Mouse (Mus musculus) lung, postnatal 0 days (tissue): ENCODE measurements around the gene Rxra. TPM values are rescaled to one million over a fixed set of nuclear protein-coding genes. Genes with fewer than 3 reads are reported as not detected.
A peak's percentile ranks its signal among the peaks of the same experiment; 100 is the strongest.

Source experiments
- ATAC-seq: fragments of 200-750 bp; cut with Nextera tagmentation; 2 replicates; pipeline ENCODE4 v1.8.0; 2017; ENCODE audit warnings: moderate library complexity
- DNase-seq: peaks from one replicate; pipeline ENCODE4 v3.0.0-alpha.2; 2016; ENCODE audit warnings: low spot score
- H3K27ac ChIP-seq: fragments of 300-500 bp; sonication (generic); 2 replicates; pipeline ENCODE4 v1.5.1; 2014; ENCODE audit warnings: antibody characterized with exemption, mild to moderate bottlenecking, low read length, mixed read lengths
- H3K27me3 ChIP-seq: fragments of 300-500 bp; sonication (generic); replicated peaks from 2 replicates; pipeline ENCODE4 v1.6.1; 2014; ENCODE audit warnings: low read length, mixed read lengths; ENCODE audit not compliant: insufficient read depth
- H3K36me3 ChIP-seq: fragments of 300-500 bp; sonication (generic); 2 replicates; pipeline ENCODE4 v1.6.1; 2014; ENCODE audit warnings: low read length, mixed read lengths; ENCODE audit not compliant: insufficient read depth
- H3K4me1 ChIP-seq: fragments of 300-500 bp; sonication (generic); 2 replicates; pipeline ENCODE4 v1.6.1; 2014; ENCODE audit warnings: antibody characterized with exemption, low read depth, low read length, mixed read lengths; ENCODE audit not compliant: insufficient read depth
- H3K4me2 ChIP-seq: fragments of 300-500 bp; sonication (generic); replicated peaks from 2 replicates; pipeline ENCODE4 v1.6.1; 2014; ENCODE audit warnings: low read depth, mild to moderate bottlenecking, low read length, moderate library complexity, mixed read lengths
- H3K4me3 ChIP-seq: fragments of 300-500 bp; sonication (generic); 2 replicates; pipeline ENCODE4 v1.5.1; 2014; ENCODE audit warnings: low read depth, low read length
- H3K9ac ChIP-seq: fragments of 300-500 bp; sonication (generic); replicated peaks from 2 replicates; pipeline ENCODE4 v1.6.1; 2014; ENCODE audit warnings: low read depth, mild to moderate bottlenecking
- H3K9me3 ChIP-seq: fragments of 300-500 bp; sonication (generic); 2 replicates; pipeline ENCODE4 v1.6.1; 2016; ENCODE audit warnings: low read length, mixed read lengths
- CTCF ChIP-seq: IDR thresholded peaks from 2 replicates; pipeline ENCODE4 v1.5.1; 2016; ENCODE audit warnings: antibody characterized with exemption, mild to moderate bottlenecking
- EP300 ChIP-seq: IDR thresholded peaks from 2 replicates; pipeline ENCODE4 v1.6.1; 2016; ENCODE audit warnings: antibody characterized with exemption, mild to moderate bottlenecking, control low read depth
- WGBS: fragments of 180-500 bp; shearing (Covaris S2); extraction: QIAGEN DNeasy Blood & Tissue Kit; methylation state at CpG from one replicate; pipeline ENCODE4 v1.1.7; 2014; 5-methylcytosine and 5-hydroxymethylcytosine counted together
- polyA plus RNA-seq: library from polyadenylated mRNA; unstranded; fragments of >200 nt; fragmentation: Nextera tagmentation; extraction: Ambion mirVana; gene quantifications from 2 replicates; pipeline ENCODE4 v1.2.1, GENCODE M21; 2015

Rxra gene
- polyA plus RNA-seq, 1 experiment from 2014 or later: 9.6 TPM

DNA sequence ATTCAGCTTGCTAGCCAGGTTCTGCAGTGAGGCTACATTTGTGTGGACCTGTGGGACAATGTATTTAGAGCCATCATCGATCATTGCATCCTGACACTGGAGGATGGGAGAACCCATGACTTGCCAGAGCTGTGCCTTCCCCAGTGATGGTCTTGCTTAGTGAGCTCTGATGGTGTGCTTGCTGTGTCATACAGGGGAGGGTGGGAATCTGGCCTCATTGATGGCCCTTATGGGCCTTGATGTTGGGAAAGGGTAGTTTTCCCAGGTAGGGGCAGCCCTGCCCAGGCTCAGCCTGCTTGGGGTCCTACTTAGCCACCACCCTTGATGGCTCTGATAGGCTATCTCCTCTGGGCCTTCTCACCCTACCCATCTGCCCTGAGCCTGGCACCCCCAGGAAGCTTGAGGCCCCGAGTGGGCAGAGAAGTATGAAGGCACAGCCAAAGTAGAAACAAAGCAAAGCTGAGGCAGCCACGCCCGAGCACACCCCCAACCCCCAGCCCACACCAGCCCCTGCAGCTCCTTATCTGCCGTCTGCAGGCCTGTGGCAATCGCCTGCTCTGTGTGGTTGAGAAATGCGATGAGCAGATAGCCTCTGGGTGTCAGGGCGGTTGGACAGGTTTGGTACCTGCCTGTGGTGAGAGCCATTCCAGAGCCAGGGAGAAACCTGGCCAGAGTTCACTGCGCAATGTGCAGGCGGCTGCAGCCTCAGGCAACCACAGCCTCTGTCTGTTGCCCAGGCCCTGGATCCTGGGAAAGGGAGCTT is 26.8 kb downstream of the Rxra start:
- 46% methylated on average over 10 of the region's 10 CpGs for WGBS
- Histone ChIP-seq H3K36me3 (no peaks in the 10 kb centered on the region), H3K4me1 (peaks cover 35% of the 10 kb centered on the region), H3K9ac (no peak overlapping the region), H3K27me3 (no peaks in the 10 kb centered on the region), H3K27ac (no peak overlapping the region), H3K9me3 (no peaks in the 10 kb centered on the region), H3K4me2 (no peak overlapping the region), H3K4me3 (no peak overlapping the region)
- TF ChIP-seq CTCF (no peak), EP300 (no peak)
- DNase-seq (peak; percentile 25), ATAC-seq (peak; percentile 12)

DNA sequence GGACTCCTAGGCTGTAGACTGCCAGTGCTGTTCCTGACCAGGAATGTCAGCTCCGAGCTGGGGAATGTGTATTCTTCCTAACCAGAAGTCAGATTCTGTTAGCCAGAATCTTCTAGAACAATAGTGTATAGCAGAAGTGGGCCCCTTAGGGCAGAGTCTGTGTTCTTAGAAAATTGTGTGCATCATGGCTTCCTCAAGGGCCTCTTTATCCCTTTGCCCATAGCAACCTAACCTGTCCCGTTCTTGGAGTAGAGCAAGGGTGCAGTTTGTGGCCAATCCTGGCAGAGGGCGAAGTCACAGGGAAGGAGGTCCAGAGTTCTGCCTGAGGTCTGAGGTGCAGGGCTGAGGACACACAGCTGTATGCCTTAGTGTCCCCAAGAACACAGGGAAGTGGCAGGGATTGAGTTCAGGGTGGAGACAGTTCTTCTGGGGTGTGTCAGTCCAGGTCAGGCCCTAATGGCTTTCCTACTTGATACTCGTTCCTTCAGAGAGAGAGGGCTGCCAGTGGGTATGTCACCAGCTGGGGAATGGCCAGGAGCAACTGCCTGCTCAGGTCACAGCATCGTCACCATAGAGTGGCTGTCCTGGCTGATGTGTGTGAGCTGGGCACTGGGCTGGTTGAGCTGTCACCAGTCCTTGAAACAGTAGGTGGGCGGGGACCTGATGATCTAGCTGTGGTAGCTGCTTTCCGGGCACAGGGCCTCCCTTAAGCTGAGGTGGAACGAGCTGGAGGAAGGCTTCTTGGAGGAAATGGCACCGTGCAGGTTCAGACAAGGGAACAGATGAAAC is 27.8 kb downstream of the Rxra start:
- DNase-seq: peak; percentile 56
- Histone ChIP-seq H3K27ac (no peak overlapping the region), H3K36me3 (no peaks in the 10 kb centered on the region), H3K9me3 (no peaks in the 10 kb centered on the region), H3K9ac (no peak overlapping the region), H3K4me1 (peaks cover 35% of the 10 kb centered on the region), H3K4me3 (no peak overlapping the region), H3K27me3 (no peaks in the 10 kb centered on the region), H3K4me2 (no peak overlapping the region)
- 40% methylated on average over 9 of the region's 9 CpGs for WGBS
- ATAC-seq: peak; percentile 16
- no peak for TF ChIP-seq EP300
- peak; percentile 48 for TF ChIP-seq CTCF

DNA sequence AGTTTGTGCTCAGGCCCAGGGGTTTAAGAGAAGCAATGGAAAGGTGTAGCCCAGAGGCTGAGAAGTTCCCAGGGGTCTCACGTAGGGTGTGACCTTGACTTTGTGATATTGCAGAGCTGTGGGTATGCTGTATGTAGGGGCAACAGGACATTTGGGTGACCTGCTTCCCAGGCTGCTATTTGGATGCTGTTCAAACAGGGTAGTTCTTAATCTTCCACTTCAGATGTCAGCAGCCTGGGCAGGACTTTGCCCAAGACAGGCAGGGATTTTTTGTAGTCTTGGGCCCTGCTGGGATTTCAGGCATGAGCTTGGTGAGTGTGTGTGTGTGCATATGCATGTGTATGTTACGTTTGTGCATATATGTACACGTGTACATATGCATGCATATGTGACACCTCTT is 28.4 kb downstream of the Rxra start:
- H3K27ac ChIP-seq: no peak overlapping the region
- ATAC-seq (no peak), DNase-seq (no peak)
- TF ChIP-seq CTCF: no peak
- no peaks in the 10 kb centered on the region for H3K36me3 ChIP-seq
- no peaks in the 10 kb centered on the region for H3K27me3 ChIP-seq
- H3K4me2 ChIP-seq: no peak overlapping the region
- no peak overlapping the region for H3K9ac ChIP-seq
- no peak overlapping the region for H3K4me3 ChIP-seq
- WGBS: 81% methylated on average over 3 of the region's 3 CpGs
- no peaks in the 10 kb centered on the region for H3K9me3 ChIP-seq
- peaks cover 35% of the 10 kb centered on the region for H3K4me1 ChIP-seq

DNA sequence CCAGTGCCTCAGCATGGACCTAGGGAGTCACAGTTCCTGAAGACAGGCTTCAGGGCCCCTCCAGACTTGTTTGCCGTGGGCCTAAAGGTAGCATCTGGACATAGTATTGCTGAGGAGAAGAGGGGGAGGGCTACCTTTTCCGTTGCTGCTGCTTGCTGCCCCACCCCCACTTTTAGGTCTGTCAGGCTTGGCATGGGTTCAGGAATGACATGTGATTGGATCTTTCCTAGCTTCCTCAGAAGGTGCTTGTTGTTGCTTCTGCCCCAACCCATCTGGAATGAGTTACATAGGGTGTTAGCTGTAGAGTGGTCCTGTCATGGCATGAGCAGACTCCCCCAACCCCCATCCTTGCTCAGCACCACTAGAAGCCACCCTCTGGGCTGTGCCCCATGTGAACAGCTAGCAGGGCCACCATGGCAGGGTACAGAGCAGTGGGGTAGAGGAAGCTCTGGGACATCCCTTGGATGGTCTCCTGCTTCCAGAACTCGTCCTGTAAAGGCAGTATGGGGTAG is 34.7 kb downstream of the Rxra start:
- TF ChIP-seq EP300 (no peak), CTCF (no peak)
- Histone ChIP-seq H3K9me3 (no peaks in the 10 kb centered on the region), H3K27me3 (no peaks in the 10 kb centered on the region), H3K4me3 (no peak overlapping the region), H3K4me2 (no peak overlapping the region), H3K36me3 (no peaks in the 10 kb centered on the region), H3K9ac (no peak overlapping the region), H3K27ac (no peak overlapping the region), H3K4me1 (peaks cover 28% of the 10 kb centered on the region)
- WGBS: 32% methylated on average over 3 of the region's 3 CpGs
- no peak for DNase-seq
- ATAC-seq: no peak

DNA sequence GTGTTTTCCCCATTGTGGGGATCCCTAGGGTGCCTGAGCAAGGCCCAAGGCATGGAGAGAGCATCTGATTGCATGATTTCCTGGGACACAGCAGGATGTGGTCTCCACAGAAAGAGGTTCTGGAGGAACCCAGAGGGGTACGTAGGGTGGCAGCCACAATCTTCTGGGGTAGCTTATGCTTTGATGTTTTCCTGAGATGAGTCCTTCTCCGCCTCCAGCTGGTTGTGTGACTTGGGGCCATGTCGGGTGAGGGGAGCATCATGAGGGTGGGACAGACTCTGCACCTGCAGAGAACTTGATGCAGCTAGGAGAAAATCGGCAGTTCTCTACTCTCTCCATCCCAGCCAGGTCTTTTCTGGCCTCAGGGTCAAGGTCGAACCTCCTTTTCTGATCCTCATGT is 36.4 kb downstream of the Rxra start:
- peaks cover 28% of the 10 kb centered on the region for H3K4me1 ChIP-seq
- no peaks in the 10 kb centered on the region for H3K9me3 ChIP-seq
- WGBS: 90% methylated on average over 5 of the region's 5 CpGs
- ATAC-seq: no peak
- H3K36me3 ChIP-seq: no peaks in the 10 kb centered on the region
- no peak overlapping the region for H3K27ac ChIP-seq
- DNase-seq: no peak
- H3K4me3 ChIP-seq: no peak overlapping the region
- TF ChIP-seq CTCF (no peak), EP300 (no peak)
- no peak overlapping the region for H3K9ac ChIP-seq
- no peaks in the 10 kb centered on the region for H3K27me3 ChIP-seq
- H3K4me2 ChIP-seq: no peak overlapping the region

- Histone ChIP-seq H3K4me2 (no peak overlapping the region), H3K27me3 (no peaks in the 10 kb centered on the region), H3K9ac (no peak overlapping the region), H3K4me1 (peaks cover 32% of the 10 kb centered on the region), H3K9me3 (no peaks in the 10 kb centered on the region), H3K4me3 (no peak overlapping the region), H3K27ac (no peak overlapping the region), H3K36me3 (no peaks in the 10 kb centered on the region)
- 100% methylated on average over 3 of the region's 3 CpGs for WGBS
- no peak for DNase-seq
- no peak for ATAC-seq
- TF ChIP-seq EP300 (no peak), CTCF (no peak)
Observed at GRCm38 (mm10) chr2:27713378-27713777, 37.1 kb downstream of the Rxra start.
